Mouse (Mus musculus) liver, postnatal 0 days (tissue): ENCODE data around the gene Zbtb9.

Experiments
- CTCF ChIP-seq: sonication (generic); IDR thresholded peaks from 2 replicates; pipeline ENCODE4 v1.5.1; 2016; ENCODE audit warnings: antibody characterized with exemption, low read depth
- EP300 ChIP-seq: IDR thresholded peaks from 2 replicates; pipeline ENCODE4 v1.6.1; 2016; ENCODE audit warnings: antibody characterized with exemption, low read depth, mild to moderate bottlenecking

DNA sequence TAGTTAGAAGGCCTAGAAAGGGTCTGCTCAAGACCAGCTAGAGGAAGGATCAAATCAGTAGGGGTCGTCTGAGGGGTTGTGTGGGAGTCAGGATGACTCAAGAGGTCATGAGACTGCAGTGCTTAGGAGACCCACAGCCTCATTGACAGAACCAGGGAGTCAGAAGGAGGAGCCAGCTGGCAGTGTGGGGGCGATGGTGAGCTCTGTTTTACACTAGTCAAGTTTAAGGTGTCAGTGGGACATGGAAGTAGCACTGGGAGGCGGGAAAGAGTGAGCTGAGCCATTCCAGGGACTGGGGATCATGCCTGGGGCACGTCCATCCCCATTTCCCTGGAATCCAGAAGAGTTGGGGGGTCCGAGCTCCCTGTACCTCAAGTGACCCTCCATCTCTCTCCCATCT, 14.1 kb upstream of the Zbtb9 start:
- no peak for TF ChIP-seq EP300
- 0 out of 2 replicates have a peak, but pooled peaks have one; percentile 10 for TF ChIP-seq CTCF
